Mouse (Mus musculus) hindbrain, embryonic 10.5 days (tissue): ENCODE measurements at regions not wholly inside any gene's neighbourhood (a gene's known extent, or its start where the extent isn't known, plus 50 kb on each side); places are given as distances from the start of the nearest gene placed in this dataset.

Source experiments
- DNase-seq: peaks from one replicate; pipeline ENCODE4 v3.0.0-alpha.2; 2017; ENCODE audit warnings: low spot score
- H3K27ac ChIP-seq: fragments of 300-500 bp; sonication (generic); 2 replicates; pipeline ENCODE4 v1.5.1; 2016; ENCODE audit warnings: mild to moderate bottlenecking, moderate library complexity
- H3K27me3 ChIP-seq: fragments of 300-500 bp; sonication (generic); 2 replicates; pipeline ENCODE4 v1.6.1; 2016; ENCODE audit warnings: mild to moderate bottlenecking; ENCODE audit not compliant: poor library complexity, insufficient read depth, severe bottlenecking
- H3K36me3 ChIP-seq: fragments of 300-500 bp; sonication (generic); 2 replicates; pipeline ENCODE4 v1.6.1; 2016; ENCODE audit warnings: mild to moderate bottlenecking, moderate library complexity
- H3K4me1 ChIP-seq: fragments of 300-500 bp; sonication (generic); replicated peaks from 2 replicates; pipeline ENCODE4 v1.6.1; 2016; ENCODE audit warnings: mild to moderate bottlenecking
- H3K4me3 ChIP-seq: fragments of 300-500 bp; sonication (generic); 2 replicates; pipeline ENCODE4 v1.5.1; 2016; ENCODE audit warnings: mild to moderate bottlenecking, moderate library complexity
- H3K9me3 ChIP-seq: fragments of 300-500 bp; sonication (generic); 2 replicates; pipeline ENCODE4 v1.6.1; 2016; ENCODE audit warnings: mild to moderate bottlenecking, moderate library complexity
- WGBS: fragments of 180-500 bp; shearing (Covaris S2); methylation state at CpG from one replicate; pipeline ENCODE4 v1.1.7; 2016; 5-methylcytosine and 5-hydroxymethylcytosine counted together

GRCm38 (mm10) chr15:61517265-61517664, 594.5 kb upstream of the A1bg start:
- H3K27ac ChIP-seq, result no peak overlapping the region
- H3K36me3 ChIP-seq, result no peaks in the 10 kb centered on the region
- WGBS, result 24% methylated on average over 1 of the region's 1 CpGs
- no peak for DNase-seq
- H3K4me3 ChIP-seq, result no peak overlapping the region
- H3K27me3 ChIP-seq, result no peaks in the 10 kb centered on the region
- H3K4me1 ChIP-seq, result no peaks in the 10 kb centered on the region
- H3K9me3 ChIP-seq, result no peaks in the 10 kb centered on the region

GRCm38 (mm10) chr15:61514324-61514723, 591.5 kb upstream of the A1bg start:
- no peaks in the 10 kb centered on the region for H3K9me3 ChIP-seq
- 89% methylated on average over 1 of the region's 1 CpGs for WGBS
- no peak overlapping the region for H3K27ac ChIP-seq
- no peaks in the 10 kb centered on the region for H3K36me3 ChIP-seq
- H3K27me3 ChIP-seq, result no peaks in the 10 kb centered on the region
- H3K4me3 ChIP-seq, result no peak overlapping the region
- DNase-seq, result no peak
- H3K4me1 ChIP-seq, result no peaks in the 10 kb centered on the region

- Histone ChIP-seq H3K9me3 (no peaks in the 10 kb centered on the region), H3K27ac (no peak overlapping the region), H3K4me1 (no peaks in the 10 kb centered on the region), H3K4me3 (no peak overlapping the region), H3K27me3 (no peaks in the 10 kb centered on the region), H3K36me3 (no peaks in the 10 kb centered on the region)
- no peak for DNase-seq
- 92% methylated on average over 6 of the region's 6 CpGs for WGBS
Measured at GRCm38 (mm10) chr15:61508806-61509205, 586.0 kb upstream of the A1bg start.

GRCm38 (mm10) chr15:61506361-61506897, 583.6 kb upstream of the A1bg start:
- Histone ChIP-seq H3K4me3 (no peak overlapping the region), H3K27ac (no peak overlapping the region), H3K4me1 (no peaks in the 10 kb centered on the region), H3K36me3 (no peaks in the 10 kb centered on the region), H3K27me3 (no peaks in the 10 kb centered on the region), H3K9me3 (no peaks in the 10 kb centered on the region)
- 84% methylated on average over 6 of the region's 6 CpGs for WGBS
- DNase-seq, result no peak

- Histone ChIP-seq H3K4me3 (no peak overlapping the region), H3K36me3 (no peaks in the 10 kb centered on the region), H3K27me3 (no peaks in the 10 kb centered on the region), H3K4me1 (no peaks in the 10 kb centered on the region), H3K9me3 (no peaks in the 10 kb centered on the region), H3K27ac (no peak overlapping the region)
- DNase-seq, result no peak
- WGBS, result 89% methylated on average over 7 of the region's 7 CpGs
Measured at GRCm38 (mm10) chr15:61503436-61503835, 580.6 kb upstream of the A1bg start.

- DNase-seq, result no peak
Measured at GRCm38 (mm10) chr15:61489731-61490130, 566.9 kb upstream of the A1bg start.

GRCm38 (mm10) chr15:61481861-61482260, 559.0 kb upstream of the A1bg start:
- 78% methylated on average over 7 of the region's 7 CpGs for WGBS
- DNase-seq, result no peak
- H3K4me1 ChIP-seq, result no peaks in the 10 kb centered on the region

More at GRCm38 (mm10) chr15:61489731-61490130, 566.9 kb upstream of the A1bg start:
- no peak overlapping the region for H3K4me3 ChIP-seq
- H3K27ac ChIP-seq, result no peak overlapping the region
- no peaks in the 10 kb centered on the region for H3K27me3 ChIP-seq
- WGBS, result 87% methylated on average over 4 of the region's 4 CpGs
- no peaks in the 10 kb centered on the region for H3K9me3 ChIP-seq
- H3K36me3 ChIP-seq, result no peaks in the 10 kb centered on the region
- no peaks in the 10 kb centered on the region for H3K4me1 ChIP-seq

GRCm38 (mm10) chr15:61473900-61474299, 551.1 kb upstream of the A1bg start:
- Histone ChIP-seq H3K27me3 (no peaks in the 10 kb centered on the region), H3K4me3 (no peak overlapping the region), H3K9me3 (no peaks in the 10 kb centered on the region), H3K4me1 (no peaks in the 10 kb centered on the region), H3K36me3 (no peaks in the 10 kb centered on the region), H3K27ac (no peak overlapping the region)
- WGBS, result 55% methylated on average over 1 of the region's 1 CpGs
- DNase-seq, result no peak

More at GRCm38 (mm10) chr15:61481861-61482260, 559.0 kb upstream of the A1bg start:
- Histone ChIP-seq H3K4me3 (no peak overlapping the region), H3K36me3 (no peaks in the 10 kb centered on the region), H3K9me3 (no peaks in the 10 kb centered on the region), H3K27me3 (no peaks in the 10 kb centered on the region), H3K27ac (no peak overlapping the region)

GRCm38 (mm10) chr15:61455042-61455441, 532.2 kb upstream of the A1bg start:
- no peak for DNase-seq
- H3K4me3 ChIP-seq, result no peak overlapping the region
- H3K27ac ChIP-seq, result no peak overlapping the region
- no peaks in the 10 kb centered on the region for H3K36me3 ChIP-seq
- H3K4me1 ChIP-seq, result no peaks in the 10 kb centered on the region
- H3K27me3 ChIP-seq, result no peaks in the 10 kb centered on the region
- no peaks in the 10 kb centered on the region for H3K9me3 ChIP-seq
- WGBS, result 93% methylated on average over 5 of the region's 5 CpGs

- Histone ChIP-seq H3K36me3 (no peaks in the 10 kb centered on the region), H3K4me1 (no peaks in the 10 kb centered on the region), H3K27ac (no peak overlapping the region), H3K4me3 (no peak overlapping the region), H3K9me3 (no peaks in the 10 kb centered on the region), H3K27me3 (no peaks in the 10 kb centered on the region)
- no peak for DNase-seq
- 91% methylated on average over 1 of the region's 1 CpGs for WGBS
Measured at GRCm38 (mm10) chr15:61454350-61454671, 531.5 kb upstream of the A1bg start.

- WGBS, result 78% methylated on average over 5 of the region's 5 CpGs
- Histone ChIP-seq H3K9me3 (no peaks in the 10 kb centered on the region), H3K27ac (no peak overlapping the region), H3K4me3 (no peak overlapping the region), H3K4me1 (no peaks in the 10 kb centered on the region), H3K27me3 (no peaks in the 10 kb centered on the region), H3K36me3 (no peaks in the 10 kb centered on the region)
- no peak for DNase-seq
Measured at GRCm38 (mm10) chr15:61453656-61454349, 531.0 kb upstream of the A1bg start.

GRCm38 (mm10) chr15:61450217-61450616, 527.4 kb upstream of the A1bg start:
- 59% methylated on average over 3 of the region's 3 CpGs for WGBS
- DNase-seq, result no peak

GRCm38 (mm10) chr15:61448482-61448881, 525.7 kb upstream of the A1bg start:
- no peak for DNase-seq
- WGBS, result 89% methylated on average over 2 of the region's 2 CpGs

More at GRCm38 (mm10) chr15:61450217-61450616, 527.4 kb upstream of the A1bg start:
- no peaks in the 10 kb centered on the region for H3K27me3 ChIP-seq
- no peaks in the 10 kb centered on the region for H3K4me1 ChIP-seq
- no peaks in the 10 kb centered on the region for H3K9me3 ChIP-seq
- no peaks in the 10 kb centered on the region for H3K36me3 ChIP-seq
- H3K27ac ChIP-seq, result no peak overlapping the region
- H3K4me3 ChIP-seq, result no peak overlapping the region

More at GRCm38 (mm10) chr15:61448482-61448881, 525.7 kb upstream of the A1bg start:
- Histone ChIP-seq H3K36me3 (no peaks in the 10 kb centered on the region), H3K27ac (no peak overlapping the region), H3K4me1 (no peaks in the 10 kb centered on the region), H3K4me3 (no peak overlapping the region), H3K27me3 (no peaks in the 10 kb centered on the region), H3K9me3 (no peaks in the 10 kb centered on the region)
